Mouse (Mus musculus): ENCODE measurements around the gene Taar6.

Taar6 gene

DNA sequence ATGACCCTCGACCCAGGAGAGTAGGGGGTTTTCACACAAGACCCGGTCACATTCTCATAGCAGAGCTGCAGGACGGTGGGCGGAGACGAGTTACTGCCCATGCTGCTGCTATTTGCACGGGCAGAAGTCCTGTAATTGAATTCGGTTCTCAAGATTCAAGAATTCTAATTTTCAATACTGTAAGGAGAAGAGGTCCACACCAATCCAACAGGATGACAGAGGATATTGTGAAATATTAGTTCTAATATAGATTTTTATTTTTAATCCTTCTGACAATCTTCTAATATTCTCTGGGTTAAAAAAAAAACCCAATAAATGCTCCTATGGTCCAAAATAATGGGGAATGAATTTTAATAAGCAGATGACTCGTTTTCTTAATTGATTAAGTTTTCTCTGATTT, at the start of gene Taar6:
Gene Taar6, minus strand, starts transcription at position 101 of the 400 bp plus-strand sequence.
- no peak for DNase-seq (ENCODE audit: low spot score)

DNA sequence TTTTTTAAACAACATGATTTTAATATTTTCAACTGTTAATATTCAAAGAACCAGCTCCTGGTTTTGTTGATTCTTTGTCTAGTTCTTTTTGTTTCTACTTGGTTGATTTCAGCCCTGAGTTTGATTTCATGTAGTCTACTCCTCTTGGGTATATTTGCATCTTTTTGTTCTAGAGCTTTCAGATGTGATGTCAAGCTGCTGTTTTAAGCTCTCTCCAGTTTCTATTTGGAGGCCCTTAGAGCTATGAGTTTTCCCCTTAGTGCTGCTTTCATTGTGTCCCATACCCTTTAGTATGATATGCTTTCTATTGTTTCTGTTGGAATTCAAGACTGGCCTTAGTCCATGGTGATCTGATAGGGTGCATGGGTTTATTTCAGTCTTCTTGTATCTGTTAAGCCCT, 45.9 kb upstream of the Taar6 start:
- DNase-seq (ENCODE audit: low spot score), result no peak

DNA sequence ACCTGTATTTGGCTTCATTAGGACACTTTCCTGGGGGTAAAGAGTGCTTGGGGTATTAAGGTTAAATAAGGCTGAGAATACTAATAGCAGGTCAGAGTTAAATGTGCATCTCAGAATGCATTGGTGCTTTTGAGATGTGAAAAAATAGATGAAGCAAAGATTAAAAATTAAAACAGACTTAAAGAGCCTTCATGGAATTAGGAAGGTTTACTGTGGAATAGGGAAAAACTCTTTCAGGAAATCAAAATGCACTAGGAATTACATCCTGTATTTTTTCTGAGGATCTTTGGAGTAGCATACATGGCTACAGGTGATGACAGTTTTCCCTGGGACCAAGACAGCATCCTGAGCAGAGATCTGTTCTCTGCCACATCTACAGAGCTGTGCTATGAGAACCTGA, 41.5 kb upstream of the Taar6 start, which contains the start of gene Taar7d:
Gene Taar7d, plus strand, starts transcription at position 301 of the 400 bp plus-strand sequence.
- no peak for DNase-seq (ENCODE audit: low spot score)

DNA sequence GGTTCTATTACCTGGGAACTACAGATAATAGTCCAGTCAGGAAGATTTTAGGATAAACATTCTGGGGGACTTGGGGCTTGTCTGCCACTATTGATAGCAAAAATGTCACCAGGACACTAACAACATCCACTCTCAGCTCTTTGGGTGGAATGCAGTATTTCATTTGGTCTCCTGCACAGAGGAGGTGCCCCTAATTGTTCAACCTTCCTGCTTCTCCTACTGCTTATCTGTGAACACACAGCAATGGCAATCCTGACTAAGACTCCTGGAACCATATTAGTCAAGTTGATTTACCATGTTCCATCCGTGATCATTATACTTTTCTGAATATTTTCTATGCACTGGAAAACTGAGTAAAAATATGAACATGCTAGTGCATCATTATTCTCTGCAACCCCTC, 22.7 kb upstream of the Taar6 start:
- no peak for DNase-seq (ENCODE audit: low spot score)

DNA sequence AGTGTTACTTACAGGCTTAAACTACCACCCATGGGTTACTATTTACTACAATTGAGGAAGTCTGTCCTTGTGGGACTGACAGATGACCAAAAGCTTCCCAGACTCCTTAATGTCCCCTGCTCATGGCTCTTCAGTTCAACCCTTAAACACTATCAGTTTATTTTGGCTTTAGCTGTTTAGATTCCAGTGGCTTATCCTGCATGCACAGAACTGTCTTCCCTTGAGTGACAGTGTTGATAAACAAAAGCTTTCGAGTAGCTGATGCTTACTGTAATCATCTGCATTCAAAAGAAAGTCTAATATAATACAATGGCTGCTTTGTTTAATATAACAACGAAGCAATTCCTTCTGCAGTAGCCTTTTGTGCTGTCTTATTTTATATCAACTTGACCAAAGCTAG, 21.6 kb upstream of the Taar6 start:
- no peak for DNase-seq (ENCODE audit: low spot score)

DNA sequence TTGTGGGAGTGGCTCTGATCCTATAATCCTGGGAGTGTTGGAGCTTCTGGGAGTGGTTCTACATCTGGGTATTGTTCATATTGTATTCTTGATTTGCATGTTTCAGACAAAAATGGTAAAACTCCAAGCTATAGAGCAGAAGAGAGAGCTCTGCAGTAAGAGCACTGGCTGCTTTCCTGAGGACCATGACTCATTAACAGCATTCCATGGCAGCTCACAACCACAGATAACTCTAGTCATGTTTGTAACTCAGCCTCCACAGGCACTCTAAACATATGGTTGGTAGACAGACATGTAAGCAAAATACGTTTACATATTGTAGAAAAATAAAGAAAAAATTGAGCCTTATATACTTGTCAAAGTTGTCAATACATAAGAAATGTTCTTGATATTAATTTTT, 21.0 kb upstream of the Taar6 start:
- DNase-seq (ENCODE audit: low spot score), result no peak

DNA sequence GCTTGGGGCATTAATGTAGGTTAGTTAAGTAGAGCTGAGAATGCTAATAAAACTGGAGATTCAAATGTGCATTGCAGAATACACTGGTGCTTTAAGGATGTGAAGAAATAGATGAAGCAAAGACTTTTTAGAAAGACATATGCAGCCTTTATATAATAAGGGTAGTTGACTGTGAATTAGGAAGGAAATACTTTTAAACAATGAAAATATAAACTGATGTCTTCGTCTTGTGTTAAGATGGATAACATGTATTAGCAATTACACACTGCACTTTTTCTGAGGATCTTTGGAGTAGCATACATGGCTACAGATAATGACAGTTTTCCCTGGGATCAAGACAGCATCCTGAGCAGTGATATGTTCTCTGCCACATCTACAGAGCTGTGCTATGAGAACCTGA, 14.2 kb upstream of the Taar6 start, which contains the start of gene Taar7b:
Gene Taar7b, plus strand, starts transcription at position 301 of the 400 bp plus-strand sequence.
- no peak for DNase-seq (ENCODE audit: low spot score)

DNA sequence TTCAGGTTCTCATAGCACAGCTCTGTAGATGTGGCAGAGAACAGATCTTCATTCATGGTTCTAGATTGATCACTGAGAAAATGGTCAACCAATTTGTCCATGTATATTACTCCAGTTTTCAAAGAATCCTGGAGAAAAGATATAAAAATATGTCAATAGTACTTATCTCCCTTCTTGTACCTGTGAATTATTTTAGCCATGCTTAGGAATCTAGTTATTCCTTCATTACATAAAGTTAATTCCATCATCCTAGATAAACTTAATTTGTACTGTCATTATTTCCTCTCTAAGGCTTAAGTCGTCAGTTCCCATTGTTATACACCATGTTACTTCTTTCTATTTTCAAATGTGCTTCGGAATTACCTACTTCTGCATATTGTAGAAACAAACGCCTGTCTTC, 7.9 kb upstream of the Taar6 start, which contains the start of gene Taar7a:
Gene Taar7a, minus strand, starts transcription at position 101 of the 400 bp plus-strand sequence.
- DNase-seq (ENCODE audit: low spot score), result no peak

DNA sequence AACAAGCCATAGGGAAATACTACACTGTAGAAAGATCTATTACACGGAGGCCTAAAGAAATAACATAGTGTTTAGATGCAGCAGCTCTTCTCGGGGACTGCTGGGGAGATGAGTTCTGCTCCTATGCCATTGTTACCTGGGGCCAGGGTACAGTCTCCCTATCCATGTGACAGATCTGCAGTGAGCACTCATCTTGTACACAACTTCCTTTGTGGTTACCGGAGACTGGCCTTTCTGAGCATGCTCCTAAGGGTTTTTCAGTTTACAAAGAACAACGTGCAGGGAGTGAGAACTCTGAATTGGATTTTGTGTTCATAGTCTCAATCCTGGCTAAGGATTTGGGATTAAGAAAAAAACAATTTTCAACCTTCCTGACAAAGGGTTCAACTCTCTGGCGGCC, 973 bp upstream of the Taar6 start:
- no peak for DNase-seq (ENCODE audit: low spot score)

DNA sequence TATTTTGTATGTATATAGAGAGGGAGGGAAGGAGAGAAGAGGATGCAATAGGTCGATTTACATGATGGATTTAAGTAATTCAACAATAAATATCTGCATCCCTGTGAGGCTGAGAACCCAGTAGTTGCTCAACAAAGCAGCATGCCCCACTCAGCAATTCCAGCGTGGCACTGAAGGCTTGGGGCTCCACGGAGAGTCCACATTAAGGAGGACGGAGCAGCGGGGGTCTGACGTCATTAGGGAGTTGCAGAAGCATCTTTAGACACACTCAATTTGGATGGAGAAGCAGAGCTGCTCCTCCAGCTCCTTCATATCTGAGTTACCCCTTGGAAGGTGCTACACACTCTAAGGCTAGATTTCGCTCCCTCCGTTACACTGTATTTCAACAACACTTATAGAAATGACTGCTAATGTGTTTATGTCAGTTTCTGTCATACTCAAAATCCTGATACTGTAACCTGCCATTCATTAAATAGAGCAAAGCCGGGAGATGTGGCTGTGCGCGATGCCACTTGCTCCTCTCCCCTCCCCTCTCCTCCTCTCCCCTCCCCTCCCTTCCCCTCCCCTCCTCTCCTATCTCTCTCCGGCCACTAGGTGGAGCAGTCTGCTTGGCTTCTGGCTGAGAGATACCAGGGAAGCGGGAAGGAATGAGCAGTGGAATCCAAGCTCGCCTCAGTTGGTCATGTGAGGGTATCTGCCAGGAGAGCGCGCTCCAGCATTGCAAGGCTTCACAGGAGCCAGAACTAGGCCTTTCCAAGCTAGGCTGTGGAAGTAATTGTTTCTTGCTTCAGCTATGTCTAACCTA, 6.3 kb downstream of the Taar6 start:
- peak; percentile 72 for DNase-seq (ENCODE audit: low spot score)

DNA sequence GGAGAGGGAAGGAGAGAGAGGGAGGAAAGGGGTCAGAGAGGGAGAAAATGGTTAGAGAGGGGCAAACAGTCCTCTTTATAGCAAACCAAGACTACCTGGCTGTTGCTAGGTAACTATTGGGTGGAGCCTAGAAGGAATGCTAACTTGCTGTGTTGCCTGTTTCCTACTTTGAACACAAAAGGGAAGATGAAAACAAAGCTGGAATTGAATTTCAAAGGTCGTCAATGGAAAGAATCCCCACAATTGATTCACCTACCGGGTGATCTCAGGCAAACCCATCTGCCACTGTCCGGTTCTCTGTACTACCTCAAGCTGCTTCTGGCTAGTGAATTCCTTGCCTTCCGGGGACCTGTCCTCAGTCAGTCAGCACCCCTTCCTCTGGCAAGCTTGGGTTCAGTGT, 7.5 kb downstream of the Taar6 start:
- DNase-seq (ENCODE audit: low spot score), result no peak

DNA sequence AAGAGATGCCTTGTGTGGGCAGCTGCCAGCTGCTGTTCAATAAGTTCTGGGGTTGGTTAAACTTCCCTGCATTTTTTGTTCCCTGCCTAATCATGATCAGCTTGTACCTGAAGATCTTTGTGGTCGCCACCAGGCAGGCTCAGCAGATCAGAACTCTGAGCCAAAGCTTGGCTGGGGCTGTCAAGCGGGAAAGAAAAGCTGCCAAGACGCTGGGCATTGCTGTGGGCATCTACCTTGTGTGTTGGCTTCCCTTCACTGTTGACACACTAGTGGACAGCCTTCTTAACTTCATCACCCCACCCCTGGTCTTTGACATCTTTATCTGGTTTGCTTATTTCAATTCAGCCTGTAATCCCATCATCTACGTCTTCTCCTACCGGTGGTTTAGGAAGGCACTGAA, 14.2 kb downstream of the Taar6 start:
- no peak for DNase-seq (ENCODE audit: low spot score)

DNA sequence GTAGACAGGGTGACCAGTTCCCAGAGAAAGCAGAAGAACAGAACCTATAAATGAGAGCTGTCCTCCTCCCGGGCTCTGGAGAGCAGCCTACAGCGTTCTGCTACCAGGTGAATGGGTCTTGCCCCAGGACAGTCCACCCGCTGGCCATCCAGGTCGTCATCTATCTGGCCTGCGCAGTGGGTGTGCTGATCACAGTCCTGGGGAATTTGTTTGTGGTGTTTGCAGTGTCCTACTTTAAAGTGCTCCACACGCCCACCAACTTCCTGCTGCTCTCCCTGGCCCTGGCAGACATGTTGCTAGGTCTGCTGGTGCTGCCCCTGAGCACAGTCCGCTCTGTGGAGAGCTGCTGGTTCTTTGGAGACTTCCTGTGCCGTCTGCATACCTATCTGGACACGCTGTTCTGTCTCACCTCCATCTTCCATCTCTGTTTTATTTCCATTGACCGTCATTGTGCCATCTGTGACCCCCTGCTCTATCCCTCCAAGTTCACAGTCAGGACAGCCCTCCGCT, 14.7 kb downstream of the Taar6 start, which contains the start of gene Taar5:
Gene Taar5, plus strand, starts transcription at position 51 of the 510 bp plus-strand sequence.
- no peak for DNase-seq (ENCODE audit: low spot score)

DNA sequence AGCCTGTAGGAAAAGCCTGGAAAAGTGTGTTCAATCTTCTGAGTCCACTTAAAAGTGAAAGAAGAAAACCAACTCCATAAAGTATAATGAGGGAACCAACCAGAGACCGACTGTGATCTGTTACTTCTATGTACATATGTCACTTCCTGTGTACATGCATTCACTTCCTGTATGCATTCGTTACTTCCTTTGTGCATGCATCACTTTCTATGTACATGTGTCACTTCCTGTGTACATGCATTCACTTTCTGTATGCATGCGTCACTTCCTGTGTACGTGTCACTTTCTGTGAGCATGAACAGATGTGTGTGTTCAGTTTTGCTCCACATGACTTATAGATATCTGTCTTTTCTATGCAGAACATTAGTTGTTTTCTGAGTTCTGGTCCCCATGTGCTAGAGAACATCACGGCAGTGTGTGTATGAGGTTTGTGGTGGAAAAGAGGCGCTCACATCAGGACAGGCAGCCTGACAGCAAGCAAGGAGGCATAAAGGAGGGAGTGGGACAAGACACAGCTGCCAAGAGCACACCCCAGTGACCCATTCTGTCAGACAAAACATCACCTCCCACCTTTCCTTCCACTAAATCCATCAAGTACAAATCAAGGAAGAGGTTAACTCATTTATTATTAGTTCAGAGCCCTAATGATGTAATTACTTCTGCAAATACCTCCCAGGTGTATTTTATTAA, 20.4 kb downstream of the Taar6 start:
- no peak for DNase-seq (ENCODE audit: low spot score)

DNA sequence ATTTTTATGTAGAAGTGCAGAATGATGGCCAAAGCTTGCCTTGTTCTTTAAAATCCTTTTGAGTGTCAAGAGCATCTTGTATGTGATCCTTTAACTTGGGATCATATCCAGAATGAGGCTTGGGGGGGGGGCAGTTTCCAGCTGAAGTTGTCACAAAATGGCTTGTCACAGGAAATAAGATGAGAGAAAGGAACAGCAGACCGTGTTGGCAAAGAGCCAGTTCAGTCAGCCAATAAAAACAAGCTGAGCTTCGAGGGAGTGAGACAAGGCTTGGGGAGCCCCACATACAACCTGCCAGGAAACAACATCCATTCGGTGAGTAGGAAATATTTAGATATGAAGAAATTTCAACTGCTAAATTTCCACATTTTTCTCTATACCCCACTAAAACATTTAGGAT, 22.0 kb downstream of the Taar6 start:
- DNase-seq (ENCODE audit: low spot score), result no peak

DNA sequence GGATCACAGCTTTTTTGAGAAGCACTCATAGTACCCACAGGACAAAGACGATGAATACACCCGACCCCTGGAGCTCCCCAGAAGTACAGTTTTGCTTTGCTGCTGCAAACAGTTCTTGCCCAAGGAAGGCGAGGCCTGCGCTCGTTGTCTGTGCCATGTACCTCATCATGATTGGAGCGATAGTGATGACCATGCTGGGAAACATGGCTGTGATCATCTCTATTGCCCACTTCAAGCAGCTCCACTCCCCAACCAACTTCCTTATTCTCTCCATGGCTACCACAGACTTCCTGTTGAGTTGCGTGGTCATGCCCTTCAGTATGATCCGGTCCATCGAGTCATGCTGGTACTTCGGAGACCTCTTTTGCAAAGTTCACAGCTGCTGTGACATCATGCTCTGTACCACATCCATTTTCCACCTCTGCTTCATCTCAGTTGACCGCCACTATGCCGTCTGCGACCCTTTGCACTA, 25.0 kb downstream of the Taar6 start, which contains the start of gene Taar4:
Gene Taar4, plus strand, starts transcription at position 51 of the 472 bp plus-strand sequence.
- DNase-seq (ENCODE audit: low spot score), result no peak

DNA sequence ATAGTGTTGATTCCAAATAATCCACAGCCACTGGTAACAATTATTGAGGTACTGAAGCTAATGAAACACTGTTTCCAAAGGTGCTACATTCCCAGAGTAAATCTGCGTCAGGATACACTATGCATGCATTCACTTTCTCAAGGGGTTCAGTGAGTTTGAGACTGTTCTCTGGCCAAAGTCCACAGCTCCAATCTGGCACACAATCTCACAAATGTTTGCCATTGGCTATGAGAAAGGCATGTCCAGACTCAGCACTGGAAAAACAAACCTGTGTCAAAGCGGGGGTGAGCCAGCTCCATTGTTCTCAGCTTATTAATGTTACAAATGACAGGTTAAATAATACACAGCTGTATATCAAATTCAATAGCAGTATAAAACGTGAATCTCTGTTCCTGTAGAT, 26.4 kb downstream of the Taar6 start:
- no peak for DNase-seq (ENCODE audit: low spot score)

DNA sequence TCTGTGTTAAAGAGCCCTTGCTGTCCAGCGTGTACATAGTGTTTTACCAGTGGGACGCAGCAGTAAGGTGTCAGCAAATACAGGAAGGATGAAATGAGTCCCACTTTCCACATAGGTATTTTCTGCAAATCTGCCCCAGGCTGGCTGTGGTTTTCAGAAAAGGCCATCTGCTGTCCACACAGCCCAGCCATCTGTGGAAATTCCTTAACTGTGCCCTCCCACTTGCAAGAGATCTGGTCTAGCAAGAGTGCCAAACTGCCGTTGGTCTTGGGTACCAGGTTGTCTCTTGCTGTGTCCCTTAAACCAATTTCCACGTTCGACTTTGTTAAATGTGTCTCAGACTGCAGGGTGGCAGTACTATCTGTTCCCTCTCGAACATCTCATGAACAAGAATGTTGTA, 33.7 kb downstream of the Taar6 start:
- no peak for DNase-seq (ENCODE audit: low spot score)

DNA sequence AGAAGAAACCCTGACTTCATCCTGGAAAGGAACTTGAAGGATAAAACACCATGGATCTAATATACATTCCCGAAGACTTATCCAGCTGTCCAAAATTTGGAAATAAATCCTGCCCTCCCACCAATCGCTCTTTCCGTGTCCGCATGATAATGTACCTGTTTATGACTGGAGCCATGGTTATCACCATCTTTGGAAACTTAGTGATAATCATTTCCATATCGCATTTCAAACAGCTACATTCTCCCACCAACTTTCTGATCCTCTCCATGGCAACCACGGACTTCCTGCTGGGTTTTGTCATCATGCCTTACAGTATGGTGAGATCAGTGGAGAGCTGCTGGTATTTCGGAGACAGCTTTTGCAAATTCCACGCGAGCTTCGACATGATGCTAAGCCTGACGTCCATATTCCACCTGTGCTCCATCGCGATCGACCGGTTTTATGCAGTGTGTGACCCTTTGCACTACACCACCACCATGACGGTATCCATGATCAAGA, 35.9 kb downstream of the Taar6 start, which contains the start of gene Taar3:
Gene Taar3, plus strand, starts transcription at position 51 of the 498 bp plus-strand sequence.
- no peak for DNase-seq (ENCODE audit: low spot score)

DNA sequence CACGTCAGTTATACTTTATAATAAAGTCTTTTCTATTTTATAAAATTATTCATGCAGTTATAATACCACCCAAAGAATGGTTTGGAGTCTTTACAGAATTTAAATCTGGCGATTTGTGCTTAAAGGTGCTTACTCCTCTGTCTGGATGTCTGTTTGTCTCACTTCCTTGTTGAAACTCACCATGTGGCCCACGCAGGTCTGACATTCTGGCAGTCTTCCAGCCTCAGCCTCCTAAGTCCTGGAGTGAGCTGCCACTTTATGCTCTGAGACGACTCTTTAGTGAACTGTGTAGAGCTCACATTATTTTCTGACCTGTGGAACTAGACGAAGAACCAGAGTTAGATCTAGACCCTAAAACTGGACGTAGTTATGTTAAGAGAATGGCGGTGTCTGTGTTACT, 37.4 kb downstream of the Taar6 start:
- DNase-seq (ENCODE audit: low spot score), result no peak

DNA sequence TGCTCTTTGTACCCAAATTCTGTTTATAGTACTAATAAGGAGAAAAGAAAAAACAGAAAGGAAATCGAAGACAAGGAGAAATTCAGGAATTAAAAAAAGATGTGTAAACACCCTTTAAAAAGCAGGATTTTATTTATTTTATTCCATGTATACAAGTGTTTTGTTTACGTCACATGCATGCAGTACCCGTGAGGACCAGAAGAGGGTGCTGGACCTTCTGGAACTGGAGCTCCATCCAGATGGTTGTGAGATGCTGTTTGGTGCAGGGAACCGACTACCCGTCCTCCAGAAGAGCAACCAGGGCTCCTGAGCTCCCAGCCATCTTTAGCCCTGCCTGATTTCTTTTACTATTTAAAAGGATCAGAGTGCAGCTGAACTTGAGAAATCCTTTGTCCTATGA, 43.0 kb downstream of the Taar6 start:
- DNase-seq (ENCODE audit: low spot score), result no peak

DNA sequence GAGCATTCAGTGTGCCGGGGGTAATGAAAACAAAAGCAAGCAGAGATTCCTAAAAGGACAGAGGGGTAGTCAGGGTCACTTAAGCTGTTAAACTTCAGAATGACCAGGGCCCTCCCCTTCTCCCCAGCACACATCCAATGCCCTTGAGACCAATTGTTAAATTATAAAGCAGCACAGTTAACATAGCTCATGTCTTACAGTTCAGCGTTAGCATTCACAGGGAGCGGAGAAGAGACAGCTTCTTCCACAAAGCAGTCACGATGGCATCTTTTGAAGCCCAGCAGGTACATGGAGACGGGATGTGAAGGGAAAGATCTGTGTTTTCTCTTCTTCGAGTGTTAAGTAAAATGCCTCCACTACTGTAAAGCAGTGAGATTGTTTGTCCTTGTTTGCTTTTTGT, 47.1 kb downstream of the Taar6 start, which contains the start of gene Taar2:
Gene Taar2, plus strand, starts transcription at position 261 of the 400 bp plus-strand sequence.
- no peak for DNase-seq (ENCODE audit: low spot score)

Data from layer of hippocampus, adult 11-12 months (tissue).